12 mouse cellular contexts compared by ENCODE assay signal in the genomic region with DNA sequence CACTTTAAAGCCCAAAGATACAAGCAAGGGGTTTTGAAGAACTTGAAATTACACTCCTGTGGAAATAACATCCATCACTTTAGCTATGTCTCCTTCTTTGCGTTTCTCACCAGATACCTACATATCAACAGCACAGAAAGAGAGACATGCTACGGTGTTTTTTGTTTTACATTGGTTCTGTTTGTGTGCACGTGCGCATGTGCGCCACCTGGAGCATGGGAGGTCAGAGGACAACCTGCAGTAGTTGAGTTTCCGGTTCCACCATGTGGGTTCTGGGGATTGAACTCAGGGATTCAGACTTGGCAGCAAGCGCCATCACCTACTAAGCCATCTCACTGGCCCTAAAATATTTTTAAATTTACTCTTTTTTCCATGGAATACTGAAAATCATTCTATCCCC. TPM values are rescaled to one million over a fixed set of nuclear protein-coding genes. Genes with fewer than 3 reads are reported as not detected.
DNase-seq lines count a peak whose midpoint lies in the region; ATAC-seq and TF ChIP-seq lines count a peak whose summit lies in the region.
"Had no signal": no experiment of that assay in that cellular context is flagged by ENCODE, and none has a peak within 500 bp of the region (broad histone marks: within the 10 kb centered on the region; RNA-seq: fewer than 3 reads in every experiment).

No protein-coding gene starts in this region.

- H3K9ac ChIP-seq in liver, embryonic 11.5 days (ENCODE audit: low read depth, low read length) = no peak overlapping the region
- H3K9ac ChIP-seq in stomach, postnatal 0 days (ENCODE audit: low read length) = no peak overlapping the region
- H3K9ac ChIP-seq: hindbrain, embryonic 13.5 days had no signal

- no peak overlapping the region for H3K4me3 ChIP-seq in liver, embryonic 11.5 days (ENCODE audit: low read depth, low read length)
- H3K4me3 ChIP-seq in E14TG2a.4 (replicated peaks; ENCODE audit: low read length) = no peak overlapping the region
- H3K4me3 ChIP-seq in stomach, postnatal 0 days (ENCODE audit: low read depth, low read length) = no peak overlapping the region
- no peak overlapping the region for H3K4me3 ChIP-seq in heart, embryonic 10.5 days
- H3K4me3 ChIP-seq: hindbrain, embryonic 13.5 days had no signal

- no peaks in the 10 kb centered on the region for H3K27me3 ChIP-seq in liver, embryonic 11.5 days (replicated peaks; ENCODE audit: control insufficient read depth, insufficient read depth, low read length)
- H3K27me3 ChIP-seq in E14TG2a.4 (ENCODE audit: insufficient read depth, low read length) = no peaks in the 10 kb centered on the region
- no peaks in the 10 kb centered on the region for H3K27me3 ChIP-seq in stomach, postnatal 0 days (ENCODE audit: control insufficient read depth, insufficient read depth, low read length)
- no peaks in the 10 kb centered on the region for H3K27me3 ChIP-seq in heart, embryonic 10.5 days (ENCODE audit: insufficient read depth, poor library complexity, severe bottlenecking)
- H3K27me3 ChIP-seq: hindbrain, embryonic 13.5 days had no signal

- H3K36me3 ChIP-seq in liver, embryonic 11.5 days (ENCODE audit: control insufficient read depth, insufficient read depth, low read length) = no peaks in the 10 kb centered on the region
- no peaks in the 10 kb centered on the region for H3K36me3 ChIP-seq in E14TG2a.4 (ENCODE audit: insufficient read depth, low read length)
- no peaks in the 10 kb centered on the region for H3K36me3 ChIP-seq in stomach, postnatal 0 days (ENCODE audit: control insufficient read depth, insufficient read depth, low read length)
- H3K36me3 ChIP-seq in heart, embryonic 10.5 days = no peaks in the 10 kb centered on the region
- H3K36me3 ChIP-seq: hindbrain, embryonic 13.5 days had no signal

- no peak for TF ChIP-seq EP300 in stomach, postnatal 0 days (optimal IDR thresholded peaks at IDR 0.05)

- no peak overlapping the region for H3K4me2 ChIP-seq in liver, embryonic 11.5 days
- H3K4me2 ChIP-seq in stomach, postnatal 0 days (replicated peaks; ENCODE audit: low read depth) = no peak overlapping the region
- H3K4me2 ChIP-seq: hindbrain, embryonic 13.5 days had no signal

- no peak overlapping the region for H3K27ac ChIP-seq in liver, embryonic 11.5 days (ENCODE audit: low read depth, low read length)
- H3K27ac ChIP-seq in stomach, postnatal 0 days (replicated peaks) = no peak overlapping the region
- no peak overlapping the region for H3K27ac ChIP-seq in heart, embryonic 10.5 days
- H3K27ac ChIP-seq: hindbrain, embryonic 13.5 days had no signal

- WGBS in liver, embryonic 11.5 days = 81% methylated on average over 7 of the region's 7 CpGs
- WGBS in stomach, postnatal 0 days = 86% methylated on average over 7 of the region's 7 CpGs
- 85% methylated on average over 7 of the region's 7 CpGs for WGBS in heart, embryonic 10.5 days

- DNase-seq in liver (peak; percentile 44), ZHBTc4 (ENCODE audit: low read depth, low spot score) (peak; percentile 67)
- DNase-seq in liver, embryonic 11.5 days (ENCODE audit: low spot score) = no peak
- DNase-seq in stomach, postnatal 0 days (ENCODE audit: low spot score) = no peak
- no peak for DNase-seq in embryo, embryonic 10.5 days (ENCODE audit: low spot score)
- DNase-seq in heart, embryonic 10.5 days (ENCODE audit: low spot score) = no peak
- DNase-seq: adrenal gland, adult 8-10 months; cerebellum, adult 11-12 months; kidney, postnatal 14 days; layer of hippocampus, postnatal 36 days had no signal

- ATAC-seq in liver, embryonic 11.5 days (replicated peaks; ENCODE audit: low FRiP score) = no peak
- no peak for ATAC-seq in stomach, postnatal 0 days (ENCODE audit: low FRiP score, low TSS enrichment)

- no peaks in the 10 kb centered on the region for H3K4me1 ChIP-seq in liver, embryonic 11.5 days (replicated peaks; ENCODE audit: control insufficient read depth, insufficient read depth, low read length)
- H3K4me1 ChIP-seq in E14TG2a.4 (replicated peaks; ENCODE audit: low read depth, low read length) = no peaks in the 10 kb centered on the region
- H3K4me1 ChIP-seq in stomach, postnatal 0 days (replicated peaks; ENCODE audit: control insufficient read depth, insufficient read depth) = no peaks in the 10 kb centered on the region
- no peaks in the 10 kb centered on the region for H3K4me1 ChIP-seq in heart, embryonic 10.5 days
- H3K4me1 ChIP-seq: hindbrain, embryonic 13.5 days had no signal

- peak; percentile 18 for TF ChIP-seq CTCF in E14TG2a.4 (conservative IDR thresholded peaks at IDR 0.05; ENCODE audit: low read length)
- TF ChIP-seq CTCF in stomach, postnatal 0 days (IDR thresholded peaks at IDR 0.05; ENCODE audit: low read depth) = peak; percentile 34; the same call in 1 of the 2 replicates

- H3K9me3 ChIP-seq in liver, embryonic 11.5 days (ENCODE audit: control insufficient read depth, low read length) = no peaks in the 10 kb centered on the region
- H3K9me3 ChIP-seq in E14TG2a.4 (ENCODE audit: low read length) = no peaks in the 10 kb centered on the region
- H3K9me3 ChIP-seq in stomach, postnatal 0 days (ENCODE audit: control insufficient read depth, low read length) = no peaks in the 10 kb centered on the region
- H3K9me3 ChIP-seq in heart, embryonic 10.5 days = no peaks in the 10 kb centered on the region
- H3K9me3 ChIP-seq: hindbrain, embryonic 13.5 days had no signal

RNA-seq across cellular contexts. Expression of gene Hk1, which starts 20.9 kb away (rescaled TPM):
- polyA plus RNA-seq in liver, embryonic 11.5 days (2014; fragmentation: Nextera tagmentation; extraction: Ambion mirVana) = 123 and 141 TPM in 2 replicates
- 35.6 and 36.5 TPM in 2 replicates for polyA plus RNA-seq in stomach, postnatal 0 days (2015; fragmentation: Nextera tagmentation; extraction: Ambion mirVana)
- polyA plus RNA-seq in heart, embryonic 10.5 days (2016; fragmentation: Nextera tagmentation; extraction: Ambion mirVana) = 157 and 286 TPM in 2 replicates

Comparison
In these comparisons a context has a peak if more than half of its experiments do, and no peak if none do; other contexts are left out.
1. DNase-seq: peak in liver (single experiment) and ZHBTc4 (single experiment); none in liver, embryonic 11.5 days (single experiment), stomach, postnatal 0 days (single experiment), embryo, embryonic 10.5 days (single experiment) and heart, embryonic 10.5 days (single experiment).